Mouse (Mus musculus) stomach, embryonic 16.5 days (tissue): ENCODE data around the gene Lamb3. TPM values are rescaled to one million over a fixed set of nuclear protein-coding genes. Genes with fewer than 3 reads are reported as not detected.

ENCODE experiments used
- ATAC-seq: fragments of 200-750 bp; cut with Nextera tagmentation; 2 replicates; pipeline ENCODE4 v1.8.0; 2017; ENCODE audit warnings: moderate number of reproducible peaks, moderate TSS enrichment; ENCODE audit not compliant: insufficient read depth, low FRiP score
- H3K27ac ChIP-seq: fragments of 300-500 bp; sonication (generic); 2 replicates; pipeline ENCODE4 v1.5.1; 2014; ENCODE audit warnings: low read length
- H3K27me3 ChIP-seq: fragments of 300-500 bp; sonication (generic); 2 replicates; pipeline ENCODE4 v1.6.1; 2014; ENCODE audit warnings: low read length, control low read depth, mixed read lengths; ENCODE audit not compliant: control insufficient read depth, insufficient read depth
- H3K36me3 ChIP-seq: fragments of 300-500 bp; sonication (generic); 2 replicates; pipeline ENCODE4 v1.6.1; 2014; ENCODE audit warnings: low read length; ENCODE audit not compliant: control insufficient read depth, insufficient read depth
- H3K4me1 ChIP-seq: fragments of 300-500 bp; sonication (generic); 2 replicates; pipeline ENCODE4 v1.6.1; 2014; ENCODE audit warnings: low read length, control low read depth, mixed read lengths; ENCODE audit not compliant: control insufficient read depth, insufficient read depth
- H3K4me2 ChIP-seq: fragments of 300-500 bp; sonication (generic); 2 replicates; pipeline ENCODE4 v1.6.1; 2014; ENCODE audit warnings: low read depth, low read length, mixed read lengths
- H3K4me3 ChIP-seq: fragments of 300-500 bp; sonication (generic); replicated peaks from 2 replicates; pipeline ENCODE4 v1.5.1; 2014; ENCODE audit warnings: mild to moderate bottlenecking, low read length
- H3K9ac ChIP-seq: fragments of 300-500 bp; sonication (generic); 2 replicates; pipeline ENCODE4 v1.6.1; 2014; ENCODE audit warnings: low read length
- H3K9me3 ChIP-seq: fragments of 300-500 bp; sonication (generic); replicated peaks from 2 replicates; pipeline ENCODE4 v1.6.1; 2016; ENCODE audit warnings: low read length, control low read depth; ENCODE audit not compliant: control insufficient read depth
- WGBS: fragments of 180-500 bp; shearing (Covaris S2); extraction: QIAGEN DNeasy Blood & Tissue Kit; methylation state at CpG from one replicate; pipeline ENCODE4 v1.1.7; 2014; 5-methylcytosine and 5-hydroxymethylcytosine counted together
- polyA plus RNA-seq: library from polyadenylated mRNA; unstranded; fragments of >200 nt; fragmentation: Nextera tagmentation; extraction: Ambion mirVana; gene quantifications from 2 replicates; pipeline ENCODE4 v1.2.1, GENCODE M21; 2015

Gene Lamb3
- 17.6 and 24.6 TPM in 2 replicates for polyA plus RNA-seq

DNA sequence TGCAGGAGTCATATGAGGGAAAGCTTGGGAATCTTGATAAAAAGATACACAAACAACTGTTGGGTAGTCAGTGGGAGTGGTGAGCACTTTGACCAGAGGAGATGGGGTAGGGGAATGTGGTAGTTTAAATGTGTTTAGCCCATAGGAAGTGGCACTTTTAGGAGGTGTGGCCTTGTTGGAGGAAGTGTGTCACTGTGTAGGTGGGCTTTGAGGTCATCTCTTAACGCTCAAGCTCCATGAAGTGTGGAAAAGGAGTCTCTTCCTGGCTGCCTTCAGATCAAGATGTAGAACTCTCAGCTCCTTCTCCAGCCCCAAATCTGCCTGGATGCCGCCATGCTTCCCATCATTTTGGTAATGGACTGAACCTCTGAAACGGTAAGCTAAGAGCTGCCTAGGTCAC, at the start of gene Lamb3:
Lamb3 (plus strand) TSS at position 197 of the 400 bp plus-strand sequence.
- H3K4me3 ChIP-seq = no peak within 1 kb of the TSS
- H3K27me3 ChIP-seq = no peaks in the 10 kb centered on the region
- H3K4me1 ChIP-seq = no peaks in the 10 kb centered on the region
- no peaks in the 10 kb centered on the region for H3K36me3 ChIP-seq
- WGBS = 87% methylated on average over 3 of the region's 3 CpGs
- H3K27ac ChIP-seq = no peak within 1 kb of the TSS
- no peak within 1 kb of the TSS for H3K4me2 ChIP-seq
- ATAC-seq = no peak
- H3K9ac ChIP-seq = no peak within 1 kb of the TSS
- H3K9me3 ChIP-seq = no peaks in the 10 kb centered on the region

DNA sequence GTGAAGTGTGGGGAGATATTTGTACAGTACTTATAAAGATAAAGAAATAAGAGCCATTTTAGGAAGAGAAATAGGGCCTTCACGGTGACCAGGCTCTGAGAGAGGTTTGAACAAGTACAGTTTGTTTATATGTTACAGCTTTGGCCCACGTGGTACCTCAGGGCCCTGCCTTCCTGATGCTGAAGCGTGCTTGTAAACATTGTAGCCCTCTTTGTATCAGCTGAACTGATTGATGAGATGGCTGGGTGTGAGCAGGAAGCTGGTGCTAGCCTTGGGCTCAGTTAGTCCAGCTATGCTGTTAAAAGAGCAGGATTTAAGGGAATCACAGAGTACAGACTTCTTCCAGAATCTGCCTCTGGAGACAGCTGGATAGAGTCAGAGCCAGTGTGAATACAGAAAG, 48.3 kb upstream of the Lamb3 start:
- WGBS = 14% methylated on average over 3 of the region's 3 CpGs
- H3K4me1 ChIP-seq = peaks cover 24% of the 10 kb centered on the region
- no peak for ATAC-seq
- H3K27ac ChIP-seq = no peak overlapping the region
- H3K9ac ChIP-seq = no peak overlapping the region
- H3K36me3 ChIP-seq = no peaks in the 10 kb centered on the region
- H3K4me2 ChIP-seq = no peak overlapping the region
- H3K9me3 ChIP-seq = no peaks in the 10 kb centered on the region
- H3K4me3 ChIP-seq = no peak overlapping the region
- no peaks in the 10 kb centered on the region for H3K27me3 ChIP-seq

DNA sequence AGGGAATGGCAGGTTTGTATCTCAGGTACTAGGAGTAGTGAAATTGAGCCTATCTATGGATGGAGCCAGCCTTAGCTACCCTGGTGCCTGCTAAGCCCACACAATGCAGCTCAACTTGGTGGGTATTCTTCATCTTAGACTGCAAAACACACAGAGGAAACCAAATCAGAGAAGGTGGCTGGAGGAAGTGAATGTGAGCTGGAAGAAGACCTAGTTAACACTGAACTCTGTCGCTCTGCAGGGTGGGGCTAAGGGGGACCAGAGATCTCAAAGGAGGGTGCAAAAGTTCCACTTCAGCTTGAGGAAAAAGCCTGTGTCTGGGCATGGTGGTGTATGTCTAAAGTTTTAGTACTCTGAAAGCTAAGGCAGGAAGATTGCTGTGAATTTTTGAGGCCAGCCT, 47.9 kb upstream of the Lamb3 start:
- Histone ChIP-seq H3K4me3 (no peak overlapping the region), H3K27ac (no peak overlapping the region; the same call in 1 of the 2 replicates), H3K9me3 (no peaks in the 10 kb centered on the region), H3K27me3 (no peaks in the 10 kb centered on the region), H3K36me3 (no peaks in the 10 kb centered on the region), H3K9ac (no peak overlapping the region), H3K4me1 (peaks cover 24% of the 10 kb centered on the region), H3K4me2 (peak overlapping the region; percentile 55; the same call in 1 of the 2 replicates)
- no peak for ATAC-seq
- WGBS = 47% methylated on average over 1 of the region's 1 CpGs

DNA sequence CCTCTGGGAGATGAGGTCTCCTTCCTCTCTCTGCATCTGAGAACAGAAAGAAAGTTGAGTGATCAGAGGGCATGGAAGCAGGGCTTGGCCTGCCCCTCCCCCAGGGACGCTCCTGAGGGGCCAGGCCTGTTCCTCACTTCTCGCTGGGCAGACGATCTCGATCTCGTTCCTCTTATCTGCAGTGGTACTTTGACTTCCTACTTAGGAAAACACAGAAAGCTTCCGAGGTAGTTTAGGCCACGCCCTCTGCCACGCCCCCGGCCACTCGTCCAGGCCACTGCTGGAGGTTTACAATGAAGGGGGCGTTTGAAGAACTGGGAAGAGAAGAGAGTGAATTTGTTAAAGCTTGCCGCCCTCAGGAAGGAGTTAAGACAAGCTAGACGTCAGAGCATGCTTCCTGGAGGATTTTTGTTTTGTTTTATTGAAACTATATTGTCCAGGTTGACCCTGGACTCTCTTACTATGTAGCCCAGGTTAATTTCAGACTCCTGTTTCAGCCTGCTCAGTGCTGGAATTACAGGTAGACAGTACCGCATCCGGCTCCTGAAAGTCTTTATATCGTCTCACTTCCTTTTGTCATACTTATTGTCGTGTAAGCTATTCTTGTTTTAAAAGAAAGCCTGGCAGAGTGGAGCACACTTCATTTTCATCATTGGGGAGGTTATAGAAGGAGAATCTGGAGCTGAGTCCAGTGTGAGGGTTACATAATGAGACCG, 47.0 kb upstream of the Lamb3 start:
- H3K9ac ChIP-seq = peak overlapping the region; percentile 58
- H3K4me2 ChIP-seq = peak overlapping the region; percentile 55
- H3K27me3 ChIP-seq = no peaks in the 10 kb centered on the region
- no peaks in the 10 kb centered on the region for H3K36me3 ChIP-seq
- H3K9me3 ChIP-seq = no peaks in the 10 kb centered on the region
- peaks cover 24% of the 10 kb centered on the region for H3K4me1 ChIP-seq
- H3K27ac ChIP-seq = no peak overlapping the region
- H3K4me3 ChIP-seq = peak overlapping the region; percentile 26
- WGBS = 14% methylated on average over 18 of the region's 18 CpGs
- ATAC-seq = peak; percentile 78

DNA sequence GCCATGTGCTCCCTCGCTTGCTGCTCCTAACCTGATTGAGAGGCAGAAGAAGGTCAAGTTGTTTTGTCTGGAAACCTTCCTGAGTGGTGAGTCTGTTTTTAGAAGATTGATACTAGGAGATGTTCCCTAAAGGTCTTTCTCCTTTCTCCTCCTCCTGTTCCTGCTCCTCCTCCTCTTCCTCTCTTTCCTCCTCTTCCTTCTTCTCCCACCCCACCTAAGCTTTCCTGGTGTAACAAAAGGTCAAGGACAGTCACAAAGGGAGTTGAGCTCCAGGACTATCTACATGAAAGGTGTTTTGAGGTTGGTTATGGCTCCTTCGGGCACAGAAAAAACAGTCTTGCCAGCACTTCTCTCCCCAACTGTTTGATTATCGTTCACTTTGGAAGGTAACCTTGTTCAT, 39.8 kb upstream of the Lamb3 start, which contains the start of gene A130010J15Rik:
A130010J15Rik (plus strand) TSS at position 301 of the 400 bp plus-strand sequence.
- Histone ChIP-seq H3K36me3 (no peaks in the 10 kb centered on the region), H3K4me1 (no peaks in the 10 kb centered on the region; the same call in none of the 2 replicates), H3K27me3 (no peaks in the 10 kb centered on the region), H3K27ac (peak within 1 kb of the TSS; percentile 59), H3K9me3 (no peaks in the 10 kb centered on the region), H3K4me3 (no peak within 1 kb of the TSS), H3K4me2 (no peak within 1 kb of the TSS), H3K9ac (no peak within 1 kb of the TSS)
- ATAC-seq = no peak
- 92% methylated on average over 3 of the region's 3 CpGs for WGBS

DNA sequence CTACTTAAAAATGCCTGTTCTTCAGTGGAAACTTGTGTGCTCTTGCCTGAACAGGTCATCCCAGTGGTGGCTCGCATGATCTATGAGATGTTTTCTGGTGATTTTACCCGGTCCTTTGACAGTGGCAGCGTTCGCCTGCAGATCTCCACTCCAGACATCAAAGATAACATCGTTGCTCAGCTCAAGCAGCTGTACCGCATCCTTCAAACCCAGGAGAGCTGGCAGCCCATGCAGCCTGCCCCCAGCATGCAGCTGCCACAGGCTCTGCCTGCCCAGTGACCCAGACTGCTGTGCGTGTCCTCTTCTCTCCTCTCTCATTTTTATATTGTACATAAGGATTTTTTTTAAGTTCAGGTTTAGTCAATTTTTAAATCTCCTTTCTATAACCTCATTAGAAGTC, 38.3 kb upstream of the Lamb3 start:
- 82% methylated on average over 7 of the region's 7 CpGs for WGBS
- Histone ChIP-seq H3K4me1 (peaks cover 4% of the 10 kb centered on the region), H3K27ac (no peak overlapping the region; the same call in 1 of the 2 replicates), H3K9ac (no peak overlapping the region), H3K4me2 (no peak overlapping the region), H3K36me3 (no peaks in the 10 kb centered on the region), H3K27me3 (no peaks in the 10 kb centered on the region), H3K9me3 (no peaks in the 10 kb centered on the region), H3K4me3 (no peak overlapping the region)
- no peak for ATAC-seq

DNA sequence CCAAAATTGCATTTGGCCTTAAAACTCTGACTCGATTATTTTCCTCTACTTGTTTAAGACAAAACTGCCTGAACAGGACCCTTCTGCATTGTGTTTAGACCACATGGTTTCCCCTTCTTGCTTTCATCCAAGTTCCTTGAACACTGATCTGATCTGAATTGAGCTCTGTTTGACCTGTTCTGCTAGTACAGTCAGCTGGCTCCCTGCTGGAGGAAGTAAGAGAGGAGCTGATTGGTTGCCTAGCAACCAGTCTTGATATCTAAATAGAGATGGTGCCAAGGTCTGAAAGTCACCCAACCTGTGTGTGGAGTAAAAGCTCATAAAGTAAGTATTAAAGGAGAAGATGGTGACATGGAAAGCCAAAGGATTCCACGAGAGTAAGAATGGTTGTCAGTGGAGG, 37.6 kb upstream of the Lamb3 start:
- peak; percentile 42 for ATAC-seq
- WGBS = 54% methylated on average over 2 of the region's 2 CpGs
- Histone ChIP-seq H3K4me3 (no peak overlapping the region), H3K4me1 (peaks cover 11% of the 10 kb centered on the region), H3K9me3 (no peaks in the 10 kb centered on the region), H3K4me2 (no peak overlapping the region), H3K36me3 (no peaks in the 10 kb centered on the region), H3K27ac (peak overlapping the region; percentile 56; the same call in 1 of the 2 replicates), H3K9ac (no peak overlapping the region), H3K27me3 (no peaks in the 10 kb centered on the region)

DNA sequence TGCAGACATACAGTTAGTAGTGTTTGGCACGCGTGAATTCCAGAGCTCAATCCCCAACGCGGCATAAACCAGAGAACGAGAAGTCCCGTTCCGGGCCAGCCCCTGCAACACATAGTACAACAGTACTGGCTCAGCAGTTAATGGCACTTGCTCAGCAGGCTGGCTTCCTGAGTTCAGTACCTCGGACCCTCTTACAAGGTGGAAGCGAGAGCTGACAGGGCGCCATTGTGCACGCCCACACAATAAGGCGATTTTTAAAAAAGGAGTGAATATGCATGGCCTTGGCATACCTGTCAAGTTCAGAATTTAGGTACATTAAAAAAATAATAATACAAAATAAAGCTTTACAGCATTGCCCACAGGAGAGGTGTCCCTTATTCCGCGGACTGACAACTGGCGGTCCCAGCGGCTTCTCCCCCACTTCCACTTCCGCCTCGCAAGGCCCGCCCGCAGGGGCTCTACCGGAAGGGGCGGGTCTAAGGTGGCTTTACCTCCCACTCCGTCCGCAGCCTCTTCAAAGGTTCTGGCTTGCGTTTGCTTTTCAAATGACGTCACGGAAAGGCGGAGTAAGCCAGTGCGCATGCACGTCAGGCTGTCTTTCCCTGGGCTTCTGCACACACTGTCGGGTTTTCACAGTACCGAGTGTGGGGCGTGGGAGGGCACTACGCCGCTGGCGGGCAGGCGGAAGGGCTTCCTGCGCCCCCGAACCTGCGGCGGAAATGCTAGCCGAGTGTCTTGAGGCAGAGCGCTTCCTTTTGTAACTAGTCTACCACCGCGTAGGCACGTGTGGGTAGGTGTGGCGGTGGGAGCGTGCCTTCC, 34.3 kb upstream of the Lamb3 start:
- WGBS = under 1% methylated on average over 48 of the region's 48 CpGs

DNA sequence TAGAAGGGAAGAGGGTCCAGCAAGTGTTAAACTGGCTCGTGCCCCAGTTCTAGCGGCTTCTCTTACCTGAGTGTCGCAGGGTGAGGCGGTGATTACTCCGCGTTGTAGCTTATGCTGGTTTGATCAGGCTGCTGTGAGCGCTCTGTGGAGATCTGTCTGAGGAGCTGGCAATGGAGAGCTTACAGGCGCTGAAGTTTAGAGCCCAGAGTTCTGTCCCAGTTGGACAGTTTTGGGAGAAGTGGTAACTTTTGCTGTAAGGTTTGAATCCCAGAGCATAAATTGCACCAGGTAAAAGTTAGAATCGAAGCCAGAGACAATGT, 33.7 kb upstream of the Lamb3 start:
- Histone ChIP-seq H3K9me3 (no peaks in the 10 kb centered on the region), H3K4me2 (peak overlapping the region; percentile 76), H3K4me3 (peak overlapping the region; percentile 67), H3K4me1 (peaks cover 16% of the 10 kb centered on the region), H3K27me3 (no peaks in the 10 kb centered on the region), H3K36me3 (no peaks in the 10 kb centered on the region), H3K9ac (peak overlapping the region; percentile 79), H3K27ac (peak overlapping the region; percentile 89)
- ATAC-seq = no peak; the same call in none of the 2 replicates
- WGBS = 14% methylated on average over 9 of the region's 9 CpGs

More for the DNA sequence above, 34.3 kb upstream of the Lamb3 start:
- Histone ChIP-seq H3K4me2 (peak overlapping the region; percentile 76), H3K9ac (peak overlapping the region; percentile 79), H3K27me3 (no peaks in the 10 kb centered on the region), H3K4me1 (peaks cover 16% of the 10 kb centered on the region), H3K4me3 (peak overlapping the region; percentile 67), H3K36me3 (no peaks in the 10 kb centered on the region), H3K9me3 (no peaks in the 10 kb centered on the region), H3K27ac (peak overlapping the region; percentile 89)
- ATAC-seq = peak; percentile 98
